Mouse (Mus musculus) megakaryocyte, embryonic 14.5 days (primary cell): ENCODE measurements around the gene Mindy1.

Source experiments
- FLI1 ChIP-seq: IDR thresholded peaks from 2 replicates; pipeline ENCODE4 v1.6.1; 2012; ENCODE audit warnings: low read length, inconsistent platforms, mixed read lengths
- GATA1 ChIP-seq: IDR thresholded peaks from 3 replicates; pipeline ENCODE4 v1.6.1; 2012; ENCODE audit warnings: mixed read lengths, low read length, inconsistent platforms, borderline replicate concordance

DNA sequence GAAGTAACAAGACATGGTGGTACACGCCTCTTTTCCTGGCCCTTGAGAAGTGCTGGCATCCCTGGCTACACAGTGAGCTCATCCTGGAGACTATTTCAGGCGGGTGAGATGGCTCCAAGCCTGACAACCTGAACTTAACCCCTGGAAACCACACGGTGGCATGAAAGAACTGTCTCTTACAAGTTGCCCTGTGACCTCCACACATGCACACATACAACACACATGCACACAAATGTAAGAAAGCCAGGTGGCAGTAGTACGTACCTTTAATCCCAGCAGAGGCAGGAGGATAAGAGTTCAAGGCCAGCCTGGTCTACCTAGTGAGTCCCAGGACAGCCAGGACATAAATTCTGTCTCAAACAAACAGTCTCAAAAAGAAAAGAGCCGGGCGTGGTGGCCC lies 42.1 kb upstream of the Mindy1 start:
- no peak for TF ChIP-seq GATA1
- TF ChIP-seq FLI1, result no peak
